Mouse (Mus musculus) liver, postnatal 0 days (tissue): Measurements from ENCODE around the gene Glyctk.

Experiments used
- CTCF ChIP-seq: sonication (generic); IDR thresholded peaks from 2 replicates; pipeline ENCODE4 v1.5.1; 2016; ENCODE audit warnings: antibody characterized with exemption, low read depth
- EP300 ChIP-seq: IDR thresholded peaks from 2 replicates; pipeline ENCODE4 v1.6.1; 2016; ENCODE audit warnings: antibody characterized with exemption, low read depth, mild to moderate bottlenecking

DNA sequence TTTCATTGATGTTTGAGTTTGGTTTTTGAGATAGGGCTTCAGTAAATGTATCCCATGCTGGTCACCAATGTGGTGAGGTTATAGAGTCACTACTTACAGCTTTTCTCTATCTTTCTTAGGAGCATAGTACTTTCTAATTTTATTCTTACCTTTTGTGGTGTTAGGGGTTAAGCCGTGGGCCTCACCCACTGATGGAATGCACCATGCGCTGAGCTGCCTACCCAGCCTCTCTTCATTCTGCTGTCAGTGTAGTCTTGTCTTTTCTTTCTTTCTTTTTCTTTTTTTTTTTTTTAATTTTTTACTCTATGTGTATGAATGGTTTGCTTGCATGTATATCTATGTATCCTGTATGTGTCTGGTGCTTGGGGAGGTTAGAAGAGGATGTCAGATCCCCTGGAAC lies 21.5 kb upstream of the Glyctk start:
- TF ChIP-seq EP300 (no peak), CTCF (no peak)
